Mouse (Mus musculus): ENCODE results near the gene Cer1. TPM values are rescaled to one million over a fixed set of nuclear protein-coding genes. Genes with fewer than 3 reads are reported as not detected.

The Cer1 gene
- total RNA-seq, 4 experiments from 2014 or later = not detected

DNA sequence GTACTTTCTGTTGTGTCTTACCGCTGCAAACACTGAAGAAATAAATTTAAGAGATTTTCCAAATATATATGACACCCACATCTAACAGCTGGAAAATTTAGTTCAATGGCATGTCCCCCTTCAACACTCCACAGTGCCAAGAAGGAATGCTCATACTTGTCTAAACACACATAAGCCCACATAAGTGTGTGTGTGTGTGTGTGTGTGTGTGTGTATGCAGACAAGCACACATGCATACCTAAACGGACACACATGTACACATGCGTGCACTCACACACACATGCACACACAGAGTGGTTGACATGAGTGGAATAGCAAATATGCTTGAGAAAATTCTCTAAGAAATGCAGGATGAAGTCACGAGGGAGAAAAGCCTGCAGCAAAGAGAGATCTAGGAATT, 12.4 kb downstream of the Cer1 start:
- no peak for DNase-seq

DNA sequence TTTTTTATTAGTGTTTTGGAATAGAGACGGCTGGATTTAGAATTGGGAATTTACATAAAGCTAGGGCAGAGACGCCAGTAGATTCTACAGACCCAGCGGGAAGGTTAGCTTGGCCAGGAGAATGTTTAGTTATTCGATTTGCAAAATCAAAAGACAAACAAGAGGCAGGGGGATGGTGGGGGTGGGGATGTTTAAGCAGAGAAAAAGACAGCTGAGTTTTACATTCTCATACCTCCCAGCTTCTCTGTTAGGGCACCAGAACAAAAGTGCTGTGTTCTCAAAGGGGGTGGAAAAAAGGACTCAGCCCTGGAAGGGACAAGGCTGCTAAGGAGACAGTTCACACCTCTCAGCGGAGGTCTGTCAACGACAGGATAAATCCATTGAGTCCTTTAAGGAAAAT, 12.8 kb downstream of the Cer1 start:
- DNase-seq = no peak

DNA sequence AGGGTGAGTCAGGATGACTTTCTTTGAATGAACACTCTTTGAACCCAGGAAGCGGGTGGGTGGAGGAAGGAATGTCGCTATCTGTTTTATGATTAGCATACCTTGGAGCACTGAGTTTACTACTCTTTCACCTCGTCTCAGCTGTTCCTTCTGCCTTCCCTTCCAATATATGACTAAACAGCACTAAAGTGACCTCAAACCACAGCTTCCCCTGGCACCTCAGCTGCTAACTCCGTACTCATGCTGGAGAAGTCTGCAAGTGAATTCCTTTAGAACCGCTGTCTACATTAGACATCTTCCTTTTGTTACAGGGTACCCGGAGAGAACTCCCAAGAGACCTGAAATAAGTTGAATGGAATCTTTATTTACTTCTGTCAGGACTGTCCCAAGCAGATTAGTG, 14.0 kb downstream of the Cer1 start:
- DNase-seq = no peak

DNA sequence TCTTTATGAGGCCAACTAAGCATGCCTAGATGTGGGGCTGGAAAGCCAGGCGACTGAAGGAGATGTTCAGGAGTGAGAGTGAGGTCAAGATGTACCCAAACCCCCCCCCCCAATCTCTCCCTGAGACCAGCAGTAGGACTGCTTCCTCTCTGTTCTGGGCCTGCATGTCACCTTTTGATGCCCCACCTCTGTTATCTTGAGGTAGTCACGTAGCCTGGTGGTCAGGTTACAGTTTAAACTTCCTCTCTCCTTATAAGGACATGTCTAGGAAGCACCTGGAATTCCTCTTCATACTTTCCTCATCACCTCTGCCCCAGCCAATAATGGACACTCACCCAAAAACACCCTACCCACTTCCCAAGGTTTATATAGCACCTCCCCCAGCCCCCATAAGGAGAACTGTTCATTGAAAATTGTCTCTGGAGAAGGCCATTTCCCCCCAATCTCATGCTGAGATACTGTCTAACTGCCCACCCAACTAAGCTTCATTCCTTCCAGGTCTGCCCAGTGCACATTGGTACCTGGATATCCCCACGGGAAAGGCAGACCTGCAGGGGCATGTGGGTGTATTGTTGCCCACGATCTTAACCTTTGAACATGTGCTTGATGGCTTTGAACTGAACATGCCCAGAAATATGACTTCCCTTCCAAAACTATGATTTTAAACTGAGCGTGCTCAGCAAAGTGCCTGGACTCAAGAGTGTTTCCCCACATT, 17.1 kb downstream of the Cer1 start:
- no peak for DNase-seq

DNA sequence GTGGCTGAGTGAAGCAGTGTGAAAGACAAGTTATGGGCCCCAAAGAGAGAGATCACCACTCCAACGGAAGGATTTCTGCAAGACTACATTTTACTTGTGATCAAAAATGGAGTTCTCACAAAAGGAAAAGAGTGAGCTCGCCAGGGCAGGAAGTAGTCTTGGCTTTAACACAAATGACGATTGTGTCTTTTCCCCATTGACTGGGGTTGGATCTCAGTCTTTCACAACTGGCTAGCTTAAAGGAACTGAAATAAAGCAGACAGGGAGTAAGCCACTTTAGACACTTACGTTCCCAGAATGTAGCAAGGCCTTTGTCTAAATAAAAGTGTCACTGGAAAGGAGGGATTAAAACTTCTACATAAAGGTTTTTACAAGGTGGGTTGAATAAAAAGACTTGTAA, 17.8 kb downstream of the Cer1 start:
- DNase-seq = no peak

GRCm38 (mm10) chr4:82864974-82865699, 19.8 kb downstream of the Cer1 start:
- DNase-seq = no peak

GRCm38 (mm10) chr4:82863316-82863715, 21.6 kb downstream of the Cer1 start:
- DNase-seq = no peak

DNA sequence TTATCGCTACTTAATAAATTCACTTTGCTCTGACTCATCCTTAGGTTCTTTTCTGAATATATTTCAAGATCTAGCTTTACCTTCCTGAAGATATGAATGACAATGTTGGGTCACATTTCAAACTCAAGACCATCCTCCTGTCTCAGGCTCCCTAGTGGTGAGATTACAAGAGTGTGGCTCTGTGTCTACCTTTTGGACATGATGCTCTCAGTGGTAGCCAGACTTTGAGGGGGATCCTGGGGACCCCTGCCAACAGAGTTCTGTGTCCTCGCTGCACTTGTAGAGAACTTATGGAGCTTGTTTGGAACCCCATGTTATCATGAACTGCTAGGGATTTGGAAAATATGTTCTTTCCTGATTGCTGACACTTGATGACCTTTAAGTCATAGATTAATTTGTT, 23.5 kb downstream of the Cer1 start:
- DNase-seq = no peak

- no peak for DNase-seq
Observed at GRCm38 (mm10) chr4:82860566-82860965, 24.4 kb downstream of the Cer1 start.

- DNase-seq = peak; percentile 59
Observed at GRCm38 (mm10) chr4:82859131-82860125, 25.5 kb downstream of the Cer1 start, which contains the start of gene Zdhhc21. TSS of gene Zdhhc21 (minus strand) at chr4:82859958.

DNA sequence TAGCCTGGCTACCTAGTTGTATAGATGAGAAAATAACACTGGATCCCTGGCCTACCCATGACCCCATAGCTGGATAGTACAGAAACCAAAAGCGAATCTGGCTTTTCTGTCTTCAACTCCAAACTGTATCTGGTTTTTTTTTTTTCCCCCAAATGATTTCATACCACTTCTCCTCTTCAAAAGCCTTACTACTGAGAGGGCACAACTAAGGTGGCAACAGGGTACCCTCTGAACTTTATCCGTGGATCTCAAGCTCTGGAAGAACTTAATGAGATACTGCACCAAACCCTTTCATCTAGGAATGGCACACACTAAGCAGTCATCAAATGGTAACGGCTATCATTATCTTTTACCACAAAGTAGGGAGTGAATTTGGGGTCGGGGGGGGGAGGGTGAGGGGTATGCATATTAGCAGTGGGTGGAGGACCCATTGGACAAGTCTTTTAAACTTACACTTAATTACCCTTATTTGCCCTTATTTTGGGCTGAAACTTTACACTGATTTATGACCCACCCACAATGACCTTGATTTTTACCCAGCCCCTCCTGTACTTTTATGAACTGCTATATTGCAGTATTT, 26.4 kb downstream of the Cer1 start:
- no peak for DNase-seq

GRCm38 (mm10) chr4:82856986-82857385, 28.0 kb downstream of the Cer1 start:
- DNase-seq = no peak

DNA sequence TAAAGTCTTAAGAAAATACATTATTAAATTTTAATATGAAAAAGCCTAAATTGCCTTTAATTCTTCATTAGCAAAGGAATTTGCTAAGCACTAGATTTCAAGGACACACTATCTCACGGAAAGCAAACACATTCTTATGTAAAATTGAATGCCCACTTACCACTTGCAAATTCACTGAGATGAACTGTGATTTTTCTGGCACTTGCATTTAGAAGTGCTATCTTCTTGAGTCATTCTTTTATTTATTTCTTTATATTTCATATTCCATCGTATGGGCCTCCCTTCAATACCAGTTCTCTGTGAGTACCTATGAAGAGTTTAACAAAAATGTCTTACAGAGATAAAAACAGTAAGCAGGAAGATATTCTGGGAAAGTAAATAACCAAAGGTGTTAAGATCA, 31.1 kb downstream of the Cer1 start:
- no peak for DNase-seq

DNA sequence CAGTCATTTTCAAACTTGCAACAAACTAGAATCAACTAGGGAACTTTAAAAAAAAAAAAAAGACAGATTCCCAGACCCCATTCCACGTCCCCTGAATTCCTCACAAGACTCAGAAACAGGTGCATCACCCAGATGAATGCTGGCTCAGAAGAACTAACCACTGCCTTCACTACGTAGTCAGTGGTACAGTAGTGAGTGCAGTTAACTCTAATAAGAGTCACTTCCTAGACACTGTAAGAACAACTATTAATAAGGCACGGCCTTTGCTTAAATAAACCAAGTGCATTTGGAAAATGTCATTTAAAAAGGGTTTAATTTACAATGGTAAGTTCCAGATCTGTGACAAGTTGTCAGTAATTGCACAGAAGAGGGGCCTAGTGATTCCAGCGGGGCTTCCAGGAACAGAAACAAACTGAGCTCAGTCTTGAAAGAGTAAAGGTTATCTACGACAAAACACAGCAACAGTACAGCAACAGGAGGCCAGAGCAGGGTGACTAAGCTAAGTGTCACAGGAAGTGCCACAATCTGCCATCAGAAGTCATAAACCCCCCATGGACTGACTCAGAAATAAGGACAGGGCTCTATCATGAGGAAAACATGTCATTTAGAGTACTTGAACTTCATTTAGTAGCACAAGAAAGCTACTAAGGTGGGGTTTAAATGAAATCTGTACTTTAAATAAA, 36.3 kb downstream of the Cer1 start:
- no peak for DNase-seq

- DNase-seq = no peak
Observed at GRCm38 (mm10) chr4:82837526-82838240, 47.3 kb downstream of the Cer1 start.

Other genes with a start within 250 kb of the Cer1 start
- 100 to 1,000 TPM in 2 of 4 experiments, 10 to 100 TPM in 2; 86.8 to 108 (median 98.2) TPM for gene Nfib, start 179.4 kb downstream of the Cer1 start, total RNA-seq (2022)
- gene Zdhhc21, start 25.2 kb downstream of the Cer1 start, total RNA-seq (2022) = 10 to 100 TPM; 16.3 to 17.9 (median 17.0) TPM
- gene Frem1, start 167.2 kb upstream of the Cer1 start, total RNA-seq (2022) = 1 to 10 TPM in 2 of 4 experiments, under 1 TPM in 2; 0.75 to 2.0 (median 1.2) TPM